Mouse (Mus musculus) CH12.LX (cell line): Measurements from ENCODE around the gene Akr7a5. TPM values are rescaled to one million over a fixed set of nuclear protein-coding genes. Genes with fewer than 3 reads are reported as not detected.
A peak's percentile ranks its signal among the peaks of the same experiment; 100 is the strongest.

ENCODE experiments used
- DNase-seq: peaks from one replicate; pipeline ENCODE4 v3.0.0-alpha.2; 2013; ENCODE audit errors: extremely low read depth
- H3K27ac ChIP-seq: 2 replicates; pipeline ENCODE4 v1.5.1; 2012; ENCODE audit warnings: low read depth, mild to moderate bottlenecking, control low read depth, moderate library complexity; ENCODE audit not compliant: insufficient read depth
- H3K27me3 ChIP-seq: replicated peaks from 2 replicates; pipeline ENCODE3; 2012; ENCODE audit warnings: inconsistent platforms
- H3K36me3 ChIP-seq, 2 experiments: replicated peaks in 1 of 2; 2 replicates each; pipeline versions ENCODE3 to v1.6.1; 2012; ENCODE audit warnings: inconsistent platforms in 1 of 2, low read length in 1 of 2, mild to moderate bottlenecking in 1 of 2, mixed read lengths in 1 of 2, moderate library complexity in 1 of 2; ENCODE audit not compliant: control insufficient read depth in 1 of 2, insufficient read depth in 1 of 2
- H3K4me1 ChIP-seq, 2 experiments: 2 replicates each; pipeline ENCODE4 v1.6.1; 2012; ENCODE audit warnings: inconsistent platforms in 1 of 2, moderate library complexity in 1 of 2; ENCODE audit not compliant: insufficient read depth in 2 of 2, control insufficient read depth in 1 of 2
- H3K4me2 ChIP-seq: 2 replicates; pipeline ENCODE4 v1.6.1; 2012; ENCODE audit warnings: low read depth, mild to moderate bottlenecking, control low read depth; ENCODE audit not compliant: poor library complexity, insufficient read depth, severe bottlenecking
- H3K4me3 ChIP-seq, 3 experiments: fragments of 150-350 bp in 1 of 3; sonication (generic) in 1 of 3; replicated peaks in 1 of 3; 2 replicates each; pipeline versions ENCODE3 to v1.5.1; 2011 to 2012; ENCODE audit warnings: low read depth in 2 of 3, low read length in 2 of 3, mild to moderate bottlenecking in 2 of 3, moderate library complexity in 2 of 3, control low read depth in 1 of 3, improper control_type of control experiment in 1 of 3, inconsistent platforms in 1 of 3, mixed read lengths in 1 of 3; ENCODE audit not compliant: poor library complexity in 1 of 3
- H3K79me2 ChIP-seq: replicated peaks from 2 replicates; pipeline ENCODE4 v1.6.1; 2012; ENCODE audit warnings: mild to moderate bottlenecking, moderate library complexity; ENCODE audit not compliant: control insufficient read depth, poor library complexity, insufficient read depth, severe bottlenecking; ENCODE audit errors: extremely low read depth
- H3K9ac ChIP-seq: 2 replicates; pipeline ENCODE4 v1.6.1; 2012; ENCODE audit warnings: low read depth, mild to moderate bottlenecking, control low read depth, moderate library complexity; ENCODE audit not compliant: insufficient read depth
- H3K9me3 ChIP-seq: replicated peaks from 2 replicates; pipeline ENCODE3; 2012; ENCODE audit warnings: low read length, inconsistent platforms, mixed read lengths
- CHD1 ChIP-seq: IDR thresholded peaks from 2 replicates; pipeline ENCODE4 v1.6.1; 2012; ENCODE audit warnings: low read depth, low read length, improper control_type of control experiment, inconsistent platforms
- CHD2 ChIP-seq: IDR thresholded peaks from 2 replicates; pipeline ENCODE4 v1.6.1; 2011; ENCODE audit warnings: low read length, improper control_type of control experiment
- CTCF ChIP-seq, 2 experiments: IDR thresholded peaks in 1 of 2; conservative IDR thresholded peaks in 1 of 2; 2 replicates each; pipeline ENCODE4 v1.5.1; 2011 to 2012; ENCODE audit warnings: low read depth in 2 of 2, low read length in 2 of 2, improper control_type of control experiment in 1 of 2, inconsistent platforms in 1 of 2, mild to moderate bottlenecking in 1 of 2, moderate library complexity in 1 of 2
- ELF1 ChIP-seq: IDR thresholded peaks from 2 replicates; pipeline ENCODE4 v1.6.1; 2014; ENCODE audit warnings: low read depth, mild to moderate bottlenecking, inconsistent platforms, low read length, improper control_type of control experiment
- EP300 ChIP-seq: IDR thresholded peaks from 2 replicates; pipeline ENCODE4 v1.6.1; 2011; ENCODE audit warnings: low read length, improper control_type of control experiment
- HCFC1 ChIP-seq: IDR thresholded peaks from 2 replicates; pipeline ENCODE4 v1.6.1; 2012; ENCODE audit warnings: low read depth, mild to moderate bottlenecking, inconsistent platforms, low read length, improper control_type of control experiment
- JUND ChIP-seq: conservative IDR thresholded peaks from 2 replicates; pipeline ENCODE4 v1.6.1; 2011; ENCODE audit warnings: low read depth, low read length, improper control_type of control experiment
- MAFK ChIP-seq: IDR thresholded peaks from 2 replicates; pipeline ENCODE4 v1.6.1; 2011; ENCODE audit warnings: low read length, improper control_type of control experiment; ENCODE audit not compliant: insufficient replicate concordance
- MAZ ChIP-seq: IDR thresholded peaks from 2 replicates; pipeline ENCODE4 v1.6.1; 2012; ENCODE audit warnings: low read depth, mild to moderate bottlenecking, inconsistent platforms, low read length, improper control_type of control experiment, moderate library complexity
- MXI1 ChIP-seq: IDR thresholded peaks from 2 replicates; pipeline ENCODE4 v1.6.1; 2011; ENCODE audit warnings: mild to moderate bottlenecking, low read depth, low read length, improper control_type of control experiment
- NELFE ChIP-seq: IDR thresholded peaks from 2 replicates; pipeline ENCODE4 v1.6.1; 2011; ENCODE audit warnings: low read depth, low read length, improper control_type of control experiment
- NRF1 ChIP-seq: IDR thresholded peaks from 2 replicates; pipeline ENCODE4 v1.6.1; 2014; ENCODE audit warnings: low read depth, mild to moderate bottlenecking, inconsistent platforms, low read length, improper control_type of control experiment, moderate library complexity
- PAX5 ChIP-seq: IDR thresholded peaks from 2 replicates; pipeline ENCODE4 v1.6.1; 2012; ENCODE audit warnings: low read length, inconsistent platforms, mixed read lengths
- POLR2AphosphoS2 ChIP-seq: IDR thresholded peaks from 2 replicates; pipeline ENCODE4 v1.6.1; 2011; ENCODE audit warnings: low read depth, low read length, improper control_type of control experiment
- RAD21 ChIP-seq: IDR thresholded peaks from 2 replicates; pipeline ENCODE4 v1.6.1; 2011; ENCODE audit warnings: low read depth, mild to moderate bottlenecking, low read length, improper control_type of control experiment, moderate library complexity
- SIN3A ChIP-seq: IDR thresholded peaks from 2 replicates; pipeline ENCODE4 v1.6.1; 2012; ENCODE audit warnings: low read length, improper control_type of control experiment, inconsistent platforms
- SMC3 ChIP-seq: IDR thresholded peaks from 2 replicates; pipeline ENCODE4 v1.6.1; 2011; ENCODE audit warnings: low read depth, low read length, improper control_type of control experiment
- TBP ChIP-seq: conservative IDR thresholded peaks from 2 replicates; pipeline ENCODE4 v1.6.1; 2011; ENCODE audit warnings: low read depth, low read length, improper control_type of control experiment
- UBTF ChIP-seq: IDR thresholded peaks from 2 replicates; pipeline ENCODE4 v1.6.1; 2012; ENCODE audit warnings: low read depth, mild to moderate bottlenecking, inconsistent platforms, low read length, improper control_type of control experiment, moderate library complexity
- USF1 ChIP-seq: IDR thresholded peaks from 2 replicates; pipeline ENCODE4 v1.6.1; 2014; ENCODE audit warnings: low read depth, mild to moderate bottlenecking, inconsistent platforms, low read length, improper control_type of control experiment
- USF2 ChIP-seq: conservative IDR thresholded peaks from 2 replicates; pipeline ENCODE4 v1.6.1; 2011; ENCODE audit warnings: low read depth, low read length, improper control_type of control experiment
- ZMIZ1 ChIP-seq: IDR thresholded peaks from 2 replicates; pipeline ENCODE4 v1.6.1; 2012; ENCODE audit warnings: low read depth, mild to moderate bottlenecking, inconsistent platforms, low read length, improper control_type of control experiment
- ZNF384 ChIP-seq: IDR thresholded peaks from 2 replicates; pipeline ENCODE4 v1.6.1; 2012; ENCODE audit warnings: low read depth, low read length, improper control_type of control experiment, inconsistent platforms
- dilution Hi-C: fragments of 300-500 bp; cut with MboI; formaldehyde crosslinking; loops from 2 replicates; pipeline ENCODE4 v1.14.3; 2020; ENCODE audit warnings: low sequenced_read_pairs; ENCODE audit not compliant: extremely low pct_unique_long_range_greater_than_20kb, extremely low pct_ligation_motif_present
- in situ Hi-C: fragments of 300-500 bp; cut with MboI; formaldehyde crosslinking; loops from 3 replicates; pipeline ENCODE4 v1.14.3; 2019; ENCODE audit warnings: low sequenced_read_pairs, low pct_ligation_motif_present, low pct_unique_long_range_greater_than_20kb, mixed read lengths
- polyA plus RNA-seq: library from polyadenylated mRNA; unstranded; fragments of >175 nt; gene quantifications from 2 replicates; pipeline ENCODE4 v1.2.1, GENCODE M21; 2012; ENCODE audit warnings: low read depth; ENCODE audit not compliant: insufficient read length
- total RNA-seq, 2 experiments: library from RNA; depleted of rRNA; stranded (reverse); fragments of 300-350 nt in 1 of 2; fragments of >200 nt in 1 of 2; gene quantifications; 2 replicates each; pipeline ENCODE4 v1.2.3; 2012 to 2014

Gene Akr7a5
- total and polyA plus RNA-seq, 3 experiments = 24.2 to 37.7 (median 27.0) TPM

GRCm38 (mm10) chr4:139309651-139310050, 893 bp upstream of the Akr7a5 start:
- dilution Hi-C loops = no loop called here
- Histone ChIP-seq H3K4me2 (peak overlapping the region; percentile 88), H3K9me3 (no peaks in the 10 kb centered on the region), H3K9ac (peak overlapping the region; percentile 39; the same call in 1 of the 2 replicates), H3K27ac (no peak overlapping the region), H3K4me3 (peak overlapping the region; percentile 65 to 84 (median 83)), H3K4me1 (peaks cover 33 to 71% of the 10 kb centered on the region in 2 experiments), H3K36me3 (peaks cover 0 to 22% of the 10 kb centered on the region in 2 experiments), H3K27me3 (peaks cover 8% of the 10 kb centered on the region), H3K79me2 (no peaks in the 10 kb centered on the region)
- TF ChIP-seq CHD2 (no peak), RAD21 (no peak), ELF1 (no peak), HCFC1 (no peak), SMC3 (no peak), ZMIZ1 (no peak), PAX5 (no peak), POLR2AphosphoS2 (no peak), CTCF (conservative IDR thresholded peaks at IDR 0.05 in 1 of 2, IDR thresholded peaks at IDR 0.05 in 1 of 2; ENCODE audit: low read depth in 2 of 2, low read length in 2 of 2) (no peak), MAFK (no peak), JUND (no peak), USF2 (no peak), TBP (no peak), EP300 (no peak), MXI1 (no peak), ZNF384 (no peak), NELFE (no peak)
- in situ Hi-C loops = no loop called here
- no peak for DNase-seq

DNA sequence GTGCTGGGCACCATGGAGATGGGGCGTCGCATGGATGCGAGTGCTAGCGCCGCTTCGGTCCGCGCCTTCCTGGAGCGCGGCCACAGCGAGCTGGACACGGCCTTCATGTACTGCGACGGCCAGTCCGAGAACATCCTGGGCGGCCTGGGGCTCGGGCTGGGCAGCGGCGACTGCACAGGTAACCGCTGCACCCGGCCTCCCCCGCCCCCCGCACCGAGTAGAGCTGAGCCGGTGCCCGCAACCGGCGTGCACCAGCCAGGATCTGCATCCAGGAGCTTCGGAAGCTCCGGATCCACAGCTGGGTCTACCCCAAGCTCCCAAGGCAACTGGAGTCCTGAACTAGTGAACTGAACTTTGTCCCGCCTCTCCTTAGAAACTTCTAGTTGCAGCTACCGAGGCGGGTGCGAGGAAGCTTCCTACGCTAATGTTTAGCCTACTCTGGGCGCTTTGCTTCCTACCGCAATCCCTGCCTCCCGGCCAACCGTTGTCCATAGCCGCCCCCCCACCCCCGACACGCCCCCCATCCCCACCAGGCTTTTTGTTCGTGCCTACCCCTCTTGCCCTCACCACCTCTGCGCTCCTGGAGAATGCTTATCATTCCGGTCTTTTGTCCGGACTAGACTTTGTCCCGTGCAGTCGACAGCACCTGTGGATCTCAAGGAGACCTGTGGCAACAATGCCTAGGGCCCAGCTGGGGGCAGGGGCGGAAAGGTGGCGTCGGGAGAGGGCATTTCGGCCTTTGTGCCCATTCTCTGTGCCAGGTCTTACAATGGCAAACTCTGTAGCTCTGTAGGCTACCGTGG, 556 bp downstream of the Akr7a5 start:
- no peak for TF ChIP-seq MAZ
- TF ChIP-seq NRF1 = no peak
- 0 out of 2 replicates have a peak, but pooled peaks have one; percentile 50 for TF ChIP-seq UBTF
- TF ChIP-seq USF1 = no peak
- TF ChIP-seq CHD1 = no peak
- 0 out of 2 replicates have a peak, but pooled peaks have one; percentile 0 for TF ChIP-seq SIN3A
- H3K79me2 ChIP-seq = no peaks in the 10 kb centered on the region
- H3K36me3 ChIP-seq = peaks cover 0 to 23% of the 10 kb centered on the region in 2 experiments
- H3K9me3 ChIP-seq = no peaks in the 10 kb centered on the region
- no peak for DNase-seq
- H3K4me2 ChIP-seq = peak overlapping the region; percentile 98
- peak overlapping the region; percentile 65 to 84 (median 83) for H3K4me3 ChIP-seq
- H3K27me3 ChIP-seq = peaks cover 8% of the 10 kb centered on the region
- dilution Hi-C loops = no loop called here
- no peak overlapping the region for H3K27ac ChIP-seq
- in situ Hi-C loops = no loop called here
- H3K4me1 ChIP-seq = peaks cover 32 to 71% of the 10 kb centered on the region in 2 experiments
- H3K9ac ChIP-seq = peak overlapping the region; percentile 36
